Mouse (Mus musculus) E14TG2a.4 (cell line): ENCODE data around the gene Krtap13-1.

Experiments used
- CTCF ChIP-seq: conservative IDR thresholded peaks from 2 replicates; pipeline ENCODE4 v1.5.1; 2014; ENCODE audit warnings: low read length
- NANOG ChIP-seq: IDR thresholded peaks from 2 replicates; pipeline ENCODE4 v1.6.1; 2014; ENCODE audit warnings: borderline replicate concordance, low read length, mixed read lengths
- POU5F1 ChIP-seq: IDR thresholded peaks from 2 replicates; pipeline ENCODE4 v1.6.1; 2014; ENCODE audit warnings: low read length, borderline replicate concordance

GRCm38 (mm10) chr16:88707496-88708012 is 21.1 kb upstream of the Krtap13-1 start, which contains the start of gene 2310061N02Rik:
- TF ChIP-seq CTCF, result no peak
- no peak for TF ChIP-seq NANOG
- TF ChIP-seq POU5F1, result no peak
